Mouse (Mus musculus) heart, postnatal 0 days (tissue): ENCODE data around the gene Dhx29.

Experiments used
- CTCF ChIP-seq: IDR thresholded peaks from 2 replicates; pipeline ENCODE4 v1.5.1; 2016; ENCODE audit warnings: antibody characterized with exemption, control low read depth, low read depth
- EP300 ChIP-seq: IDR thresholded peaks from 2 replicates; pipeline ENCODE4 v1.6.1; 2016; ENCODE audit warnings: antibody characterized with exemption, low read depth

DNA sequence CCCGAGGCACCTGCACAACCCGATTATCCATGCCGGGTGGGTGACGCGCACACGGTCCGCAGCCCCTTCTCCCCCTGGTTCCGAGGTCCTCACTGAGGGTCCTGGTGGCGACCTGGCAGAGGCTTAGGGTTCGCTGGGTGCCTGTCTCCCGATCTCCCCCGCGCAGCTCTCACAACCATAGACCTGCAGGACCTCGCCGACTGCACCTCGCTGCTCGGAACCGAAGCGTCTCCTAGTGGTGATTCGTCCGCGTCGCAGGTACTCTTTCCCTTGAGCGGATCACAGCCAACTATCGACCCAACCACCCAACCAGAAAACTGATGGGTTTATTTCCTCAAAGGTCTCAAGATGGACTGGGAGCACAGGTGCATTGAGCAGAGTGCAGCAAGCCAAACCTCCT is 66.9 kb downstream of the Dhx29 start:
- TF ChIP-seq CTCF = peak; percentile 68
- no peak for TF ChIP-seq EP300
